Mouse (Mus musculus) forebrain, embryonic 11.5 days (tissue): ENCODE data around the gene Adgrl1. TPM values are rescaled to one million over a fixed set of nuclear protein-coding genes. Genes with fewer than 3 reads are reported as not detected.
"Not testable (repeated sequence)": the region's sequence is repeated elsewhere in the genome, so short reads cannot be mapped to it uniquely, and the experiment has no call there.

Experiments
- ATAC-seq: fragments of 200-750 bp; cut with Nextera tagmentation; replicated peaks from 2 replicates; pipeline ENCODE4 v1.8.0; 2017; ENCODE audit warnings: moderate TSS enrichment; ENCODE audit not compliant: low FRiP score
- DNase-seq: peaks from one replicate; pipeline ENCODE4 v3.0.0-alpha.2; 2017; ENCODE audit warnings: low spot score
- H3K27ac ChIP-seq: fragments of 300-500 bp; sonication (generic); 2 replicates; pipeline ENCODE4 v1.5.1; 2014; ENCODE audit warnings: low read depth, low read length
- H3K27me3 ChIP-seq: fragments of 300-500 bp; sonication (generic); 2 replicates; pipeline ENCODE4 v1.6.1; 2014; ENCODE audit warnings: mild to moderate bottlenecking, low read length, mixed read lengths; ENCODE audit not compliant: control insufficient read depth, insufficient read depth
- H3K36me3 ChIP-seq: fragments of 300-500 bp; sonication (generic); 2 replicates; pipeline ENCODE4 v1.6.1; 2014; ENCODE audit warnings: mild to moderate bottlenecking, low read length, moderate library complexity, mixed read lengths; ENCODE audit not compliant: control insufficient read depth, insufficient read depth
- H3K4me1 ChIP-seq: fragments of 300-500 bp; sonication (generic); replicated peaks from 2 replicates; pipeline ENCODE4 v1.6.1; 2014; ENCODE audit warnings: low read length, mixed read lengths; ENCODE audit not compliant: control insufficient read depth, insufficient read depth
- H3K4me2 ChIP-seq: fragments of 300-500 bp; sonication (generic); 2 replicates; pipeline ENCODE4 v1.6.1; 2014; ENCODE audit warnings: low read depth, mild to moderate bottlenecking, low read length, moderate library complexity, mixed read lengths; ENCODE audit not compliant: severe bottlenecking
- H3K4me3 ChIP-seq: fragments of 300-500 bp; sonication (generic); 2 replicates; pipeline ENCODE4 v1.5.1; 2014; ENCODE audit warnings: low read depth, low read length
- H3K9ac ChIP-seq: fragments of 300-500 bp; sonication (generic); 2 replicates; pipeline ENCODE4 v1.6.1; 2014; ENCODE audit warnings: low read length
- H3K9me3 ChIP-seq: fragments of 300-500 bp; sonication (generic); 2 replicates; pipeline ENCODE4 v1.6.1; 2016; ENCODE audit warnings: low read length, mixed read lengths; ENCODE audit not compliant: control insufficient read depth
- WGBS: fragments of 180-500 bp; shearing (Covaris S2); extraction: QIAGEN DNeasy Blood & Tissue Kit; methylation state at CpG from one replicate; pipeline ENCODE4 v1.1.7; 2014; 5-methylcytosine and 5-hydroxymethylcytosine counted together
- microRNA-seq: library from miRNA; unstranded; fragments of <30 nt; microRNA quantifications from one replicate; pipeline ENCODE4, GENCODE M21; 2016; ENCODE audit not compliant: insufficient number of aligned reads
- polyA plus RNA-seq: library from polyadenylated mRNA; unstranded; fragments of >200 nt; fragmentation: Nextera tagmentation; extraction: Ambion mirVana; gene quantifications from 2 replicates; pipeline ENCODE4 v1.2.1, GENCODE M21; 2014

The Adgrl1 gene
- polyA plus RNA-seq, 1 experiment from 2014 or later: 24.5 TPM

DNA sequence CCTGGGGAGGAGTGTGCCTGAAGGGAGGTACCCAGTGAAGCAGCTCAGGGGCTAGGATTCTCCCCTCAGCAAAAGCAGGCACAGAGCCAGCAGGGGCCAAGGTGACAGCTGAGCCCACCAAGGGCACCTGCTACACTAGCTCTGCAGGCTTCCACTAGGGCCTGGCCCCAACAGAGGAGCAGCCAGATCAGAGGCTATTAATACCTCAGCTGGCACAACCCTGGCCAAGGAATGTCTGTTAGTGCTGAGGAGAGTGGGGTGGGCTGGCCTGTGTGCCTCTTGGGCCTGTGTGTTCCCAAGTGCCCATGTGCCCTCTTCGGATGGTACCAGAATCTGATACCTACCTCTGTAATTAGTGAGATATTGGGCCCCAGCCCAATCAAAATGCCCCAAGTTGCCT is 80.3 kb downstream of the Adgrl1 start:
- H3K4me3 ChIP-seq: no peak overlapping the region
- DNase-seq (no peak), ATAC-seq (no peak)
- no peak overlapping the region for H3K4me2 ChIP-seq
- H3K27me3 ChIP-seq: no peaks in the 10 kb centered on the region
- WGBS: 83% methylated on average over 1 of the region's 1 CpGs
- H3K9ac ChIP-seq: no peak overlapping the region
- peaks cover 4% of the 10 kb centered on the region; the same call in 1 of the 2 replicates for H3K4me1 ChIP-seq
- peaks cover 13% of the 10 kb centered on the region for H3K36me3 ChIP-seq
- no peaks in the 10 kb centered on the region for H3K9me3 ChIP-seq
- H3K27ac ChIP-seq: no peak overlapping the region

DNA sequence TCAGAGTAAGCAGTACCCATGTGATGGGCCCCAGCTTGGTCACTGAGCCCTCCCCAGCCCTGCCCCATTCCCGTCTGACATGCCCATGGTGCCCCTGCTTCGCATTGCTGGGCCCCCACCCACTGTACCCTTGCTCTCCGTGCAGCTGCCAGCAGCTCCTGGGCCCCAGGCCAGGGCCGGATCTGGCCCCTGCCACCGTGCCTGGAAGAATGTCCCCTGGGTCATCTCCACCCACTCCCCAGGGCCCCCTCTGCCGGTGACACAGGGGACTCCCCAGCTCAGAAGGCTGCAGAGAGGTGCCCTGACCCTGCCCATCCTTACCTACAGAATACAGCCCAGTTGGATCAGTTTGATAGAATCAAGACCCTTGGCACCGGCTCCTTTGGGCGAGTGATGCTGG is 80.9 kb downstream of the Adgrl1 start:
- H3K27me3 ChIP-seq: no peaks in the 10 kb centered on the region
- H3K36me3 ChIP-seq: peaks cover 13% of the 10 kb centered on the region
- no peak for ATAC-seq
- no peak overlapping the region for H3K9ac ChIP-seq
- no peak for DNase-seq
- H3K4me2 ChIP-seq: no peak overlapping the region
- H3K9me3 ChIP-seq: no peaks in the 10 kb centered on the region
- H3K4me3 ChIP-seq: no peak overlapping the region
- no peak overlapping the region for H3K27ac ChIP-seq
- peaks cover 4% of the 10 kb centered on the region; the same call in 1 of the 2 replicates for H3K4me1 ChIP-seq
- 84% methylated on average over 8 of the region's 8 CpGs for WGBS

DNA sequence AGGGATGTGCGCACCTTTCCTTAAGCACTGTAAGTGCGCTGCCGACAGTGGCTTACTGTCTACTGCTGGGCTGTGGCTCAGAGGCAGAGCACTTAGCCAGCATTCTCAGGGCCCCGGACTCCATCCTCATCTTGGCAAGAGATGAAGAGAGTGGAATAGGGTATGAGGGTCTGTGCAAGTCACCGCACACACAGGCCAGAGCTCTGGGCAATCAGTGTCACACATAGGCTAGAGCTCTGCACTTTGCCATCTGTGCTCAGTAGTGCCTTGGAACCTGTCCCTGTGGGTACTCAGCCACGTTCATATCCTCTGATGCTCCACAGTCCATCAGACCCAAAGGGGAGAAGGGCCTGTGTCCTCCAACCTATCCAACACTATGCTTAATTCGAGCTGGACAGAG is 81.6 kb downstream of the Adgrl1 start:
- no peak overlapping the region for H3K9ac ChIP-seq
- peaks cover 4% of the 10 kb centered on the region; the same call in 1 of the 2 replicates for H3K4me1 ChIP-seq
- no peaks in the 10 kb centered on the region for H3K9me3 ChIP-seq
- 92% methylated on average over 7 of the region's 7 CpGs for WGBS
- no peaks in the 10 kb centered on the region for H3K27me3 ChIP-seq
- no peak overlapping the region for H3K27ac ChIP-seq
- DNase-seq: no peak
- peaks cover 14% of the 10 kb centered on the region for H3K36me3 ChIP-seq
- no peak for ATAC-seq
- no peak overlapping the region for H3K4me3 ChIP-seq
- H3K4me2 ChIP-seq: no peak overlapping the region

DNA sequence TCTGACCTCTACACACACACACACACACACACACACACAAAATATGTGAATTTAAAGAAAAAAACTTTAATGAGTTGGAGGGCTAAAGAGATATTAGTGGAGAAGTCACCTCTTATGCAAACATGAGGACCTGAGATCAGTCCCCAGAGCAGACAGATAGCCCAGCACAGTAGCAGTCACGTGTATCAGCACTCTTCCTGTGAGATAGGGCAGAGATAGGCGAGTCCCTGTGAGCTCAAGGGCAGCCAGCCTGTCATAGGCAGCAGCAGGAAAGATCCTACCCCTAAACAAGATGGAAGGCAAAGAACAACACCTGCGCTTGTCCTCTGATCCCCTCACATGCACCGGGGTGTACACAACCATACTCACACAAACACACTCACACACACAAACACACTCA is 82.5 kb downstream of the Adgrl1 start:
- H3K9me3 ChIP-seq: no peaks in the 10 kb centered on the region
- H3K4me2 ChIP-seq: no peak overlapping the region
- no peaks in the 10 kb centered on the region for H3K27me3 ChIP-seq
- no peak overlapping the region for H3K4me3 ChIP-seq
- 90% methylated on average over 4 of the region's 4 CpGs for WGBS
- DNase-seq (no peak), ATAC-seq (no peak)
- H3K27ac ChIP-seq: no peak overlapping the region
- peaks cover 20% of the 10 kb centered on the region for H3K36me3 ChIP-seq
- peaks cover 1% of the 10 kb centered on the region; the same call in 1 of the 2 replicates for H3K4me1 ChIP-seq
- no peak overlapping the region for H3K9ac ChIP-seq

DNA sequence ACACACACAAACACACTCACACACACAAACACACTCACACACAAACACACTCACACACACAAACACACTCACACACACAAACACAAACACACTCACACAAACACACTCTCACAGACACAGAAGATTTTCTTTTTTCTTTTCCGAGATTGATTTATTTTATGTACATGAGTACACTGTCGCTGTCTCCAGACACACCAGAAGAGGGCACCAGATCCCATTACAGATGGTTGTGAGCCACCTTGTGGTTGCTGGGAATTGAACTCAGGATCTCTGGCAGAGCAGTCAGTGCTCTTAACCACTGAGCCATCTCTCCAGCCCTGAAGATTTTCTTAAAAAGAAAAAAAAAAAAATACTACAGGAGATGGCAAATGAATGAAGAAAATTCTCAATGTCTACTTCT is 83.3 kb downstream of the Adgrl1 start:
- DNase-seq, H3K4me1 ChIP-seq, H3K9ac ChIP-seq, H3K27ac ChIP-seq, H3K27me3 ChIP-seq, H3K4me2 ChIP-seq, H3K4me3 ChIP-seq, ATAC-seq, H3K9me3 ChIP-seq: not testable (repeated sequence)
- WGBS: 98% methylated on average over 2 of the region's 2 CpGs
- peaks cover 20% of the 10 kb centered on the region for H3K36me3 ChIP-seq

DNA sequence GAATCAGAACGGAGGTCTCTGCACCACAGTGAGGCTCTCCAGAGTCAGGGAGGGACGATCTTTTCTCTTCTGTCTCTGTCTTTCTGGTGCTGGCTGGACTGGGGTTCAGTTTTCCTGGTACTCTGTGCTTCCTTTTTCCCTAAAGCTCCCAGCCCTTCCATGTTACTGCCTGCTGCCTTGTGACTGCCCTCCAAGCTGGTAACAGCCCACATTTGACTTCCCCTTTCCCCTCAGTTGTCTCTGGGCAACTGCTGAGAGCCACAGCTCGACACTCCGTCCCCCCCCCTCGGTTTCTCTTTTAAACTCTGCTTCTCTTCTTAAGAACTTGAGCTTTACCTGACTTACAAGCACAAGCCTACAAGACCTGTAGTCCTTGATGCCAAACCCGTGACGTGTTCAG is 89.3 kb downstream of the Adgrl1 start:
- ATAC-seq (no peak), DNase-seq (no peak)
- H3K27me3 ChIP-seq: no peaks in the 10 kb centered on the region
- WGBS: 89% methylated on average over 7 of the region's 7 CpGs
- H3K27ac ChIP-seq: no peak overlapping the region
- H3K4me3 ChIP-seq: no peak overlapping the region
- H3K9ac ChIP-seq: no peak overlapping the region
- no peak overlapping the region for H3K4me2 ChIP-seq
- no peaks in the 10 kb centered on the region for H3K9me3 ChIP-seq
- no peaks in the 10 kb centered on the region for H3K4me1 ChIP-seq
- peaks cover 7% of the 10 kb centered on the region for H3K36me3 ChIP-seq

DNA sequence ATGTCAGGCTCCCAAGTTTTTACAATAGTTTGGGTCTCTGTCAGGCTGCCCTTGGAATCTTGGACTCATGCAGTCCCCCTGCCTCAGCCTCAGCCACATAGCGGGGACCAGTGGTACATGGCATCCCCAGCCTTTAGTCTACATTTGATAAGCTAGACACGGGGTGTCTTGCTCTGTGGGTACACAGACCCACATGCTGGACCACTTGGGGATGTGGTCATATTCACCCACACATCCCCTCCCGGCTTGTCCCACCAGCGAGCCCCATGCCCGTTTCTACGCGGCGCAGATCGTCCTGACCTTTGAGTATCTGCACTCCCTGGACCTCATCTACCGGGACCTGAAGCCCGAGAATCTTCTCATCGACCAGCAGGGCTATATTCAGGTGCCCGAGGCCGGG is 90.3 kb downstream of the Adgrl1 start:
- H3K36me3 ChIP-seq: peaks cover 7% of the 10 kb centered on the region

More for the DNA sequence above, 90.3 kb downstream of the Adgrl1 start:
- H3K4me3 ChIP-seq: no peak overlapping the region
- H3K4me2 ChIP-seq: no peak overlapping the region
- no peak for ATAC-seq
- H3K27ac ChIP-seq: no peak overlapping the region
- no peaks in the 10 kb centered on the region for H3K4me1 ChIP-seq
- no peak for DNase-seq
- H3K9me3 ChIP-seq: no peaks in the 10 kb centered on the region
- WGBS: 95% methylated on average over 14 of the region's 14 CpGs
- no peak overlapping the region for H3K9ac ChIP-seq
- no peaks in the 10 kb centered on the region for H3K27me3 ChIP-seq

Small RNAs within 50 kb of the gene (microRNA-seq; reads per million reads assigned to microRNA genes)
- gene Gm44330 (not detected), gene Gm44450 (not detected)

Other genes with a start within 250 kb of the Adgrl1 start
- gene Gipc1, start 247.4 kb upstream of the Adgrl1 start, polyA plus RNA-seq: 217 and 231 TPM in 2 replicates
- 0.47 and 0.60 TPM in 2 replicates for gene Ptger1, start 233.4 kb upstream of the Adgrl1 start, polyA plus RNA-seq
- gene Pkn1, start 200.9 kb upstream of the Adgrl1 start, polyA plus RNA-seq: 28.3 and 31.6 TPM in 2 replicates
- gene Ddx39, start 184.9 kb upstream of the Adgrl1 start, polyA plus RNA-seq: 251 and 267 TPM in 2 replicates
- gene Adgre5, start 158.8 kb upstream of the Adgrl1 start, polyA plus RNA-seq: 12.2 and 12.6 TPM in 2 replicates
- 0.92 and 1.2 TPM in 2 replicates for gene Gm10644, start 55.1 kb downstream of the Adgrl1 start, polyA plus RNA-seq
- 92.7 and 94.0 TPM in 2 replicates for gene Asf1b, start 55.4 kb downstream of the Adgrl1 start, polyA plus RNA-seq
- 171 and 189 TPM in 2 replicates for gene Prkaca, start 72.9 kb downstream of the Adgrl1 start, polyA plus RNA-seq
- 12.3 and 16.8 TPM in 2 replicates for gene Samd1, start 97.6 kb downstream of the Adgrl1 start, polyA plus RNA-seq
- 0.87 and 0.90 TPM in 2 replicates for gene 1700067K01Rik, start 101.4 kb downstream of the Adgrl1 start, polyA plus RNA-seq
- gene 2210011C24Rik, start 112.1 kb downstream of the Adgrl1 start, polyA plus RNA-seq: 0.47 and 0.73 TPM in 2 replicates
- gene Palm3, start 121.4 kb downstream of the Adgrl1 start, polyA plus RNA-seq: 2.5 and 4.4 TPM in 2 replicates
- gene Il27ra, start 142.5 kb downstream of the Adgrl1 start, polyA plus RNA-seq: 0.19 and 0.24 TPM in 2 replicates
- gene Rln3, start 144.9 kb downstream of the Adgrl1 start, polyA plus RNA-seq: not detected in 2 replicates
- gene Gm10643, start 165.0 kb downstream of the Adgrl1 start, polyA plus RNA-seq: 1.4 and 1.6 TPM in 2 replicates
- 11.0 and 11.5 TPM in 2 replicates for gene Rfx1, start 166.7 kb downstream of the Adgrl1 start, polyA plus RNA-seq
- gene Dcaf15, start 204.7 kb downstream of the Adgrl1 start, polyA plus RNA-seq: 14.4 and 14.5 TPM in 2 replicates
- 0.17 and 0.21 TPM in 2 replicates for gene Podnl1, start 225.9 kb downstream of the Adgrl1 start, polyA plus RNA-seq
- 16.0 and 17.1 TPM in 2 replicates for gene Cc2d1a, start 247.8 kb downstream of the Adgrl1 start, polyA plus RNA-seq
- 1.2 and 1.5 TPM in 2 replicates for gene 4930432K21Rik, start 247.9 kb downstream of the Adgrl1 start, polyA plus RNA-seq